Mouse (Mus musculus) granulocyte monocyte progenitor cell, adult 5-6 weeks (primary cell): Measurements from ENCODE around the gene Spata2. TPM values are rescaled to one million over a fixed set of nuclear protein-coding genes. Genes with fewer than 3 reads are reported as not detected.

Source experiments
- ATAC-seq: replicated peaks from 2 replicates; pipeline ENCODE4 v1.8.0; 2016; ENCODE audit warnings: mild to moderate bottlenecking, moderate TSS enrichment, inconsistent platforms; ENCODE audit not compliant: poor library complexity, severe bottlenecking
- total RNA-seq, 2 experiments: library from RNA; stranded (forward) in 1 of 2; stranded (reverse) in 1 of 2; fragments of 200-712, 200-1000 nt in 1 of 2; fragments of >200 nt in 1 of 2; fragmentation: Nextera tagmentation in 1 of 2; gene quantifications; 2 replicates each; pipeline ENCODE4 v1.2.3; 2014 to 2017

Gene Spata2
- total RNA-seq, 2 experiments from 2014 or later = 7.4 to 11.5 TPM

DNA sequence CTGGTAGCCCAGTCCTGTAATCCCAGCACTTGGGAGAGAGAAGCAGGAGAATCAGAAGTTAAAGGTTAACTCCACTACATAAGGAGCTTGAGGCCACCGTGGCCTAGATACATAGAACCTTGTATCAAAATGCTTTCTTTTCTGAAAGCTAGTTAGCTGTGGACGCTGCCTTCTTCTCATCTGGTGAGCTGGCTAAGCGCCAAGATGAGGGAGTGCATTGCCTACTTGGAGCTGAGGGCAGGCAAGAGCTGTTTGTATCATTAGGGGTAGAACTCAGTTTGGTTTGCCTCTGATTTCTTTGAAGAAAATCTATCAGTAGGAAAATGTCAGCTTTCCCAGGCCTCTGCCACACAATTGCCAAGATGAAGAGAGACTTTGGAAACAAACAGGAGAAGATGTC, 38.9 kb downstream of the Spata2 start:
- ATAC-seq = no peak

DNA sequence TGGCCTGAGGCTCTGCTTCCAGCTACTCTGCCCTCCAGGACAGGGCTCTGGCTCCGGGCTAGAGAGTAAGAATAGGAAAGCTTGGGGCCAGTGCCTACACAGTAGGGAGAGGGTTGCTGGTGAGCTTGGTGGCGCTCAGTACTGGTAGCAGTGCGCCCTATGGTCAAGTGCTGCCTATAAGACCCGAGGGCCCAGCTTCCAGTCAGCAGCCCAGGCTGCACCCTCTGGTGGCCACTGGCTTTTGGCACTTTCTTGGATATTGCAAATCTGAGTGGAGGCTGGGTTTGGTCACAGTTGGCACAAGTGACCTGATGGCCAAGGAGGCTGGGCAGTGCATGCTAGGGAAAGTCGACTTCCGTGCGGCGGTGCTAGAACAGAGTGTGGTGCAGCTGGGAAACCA, 42.0 kb downstream of the Spata2 start:
- ATAC-seq = no peak

DNA sequence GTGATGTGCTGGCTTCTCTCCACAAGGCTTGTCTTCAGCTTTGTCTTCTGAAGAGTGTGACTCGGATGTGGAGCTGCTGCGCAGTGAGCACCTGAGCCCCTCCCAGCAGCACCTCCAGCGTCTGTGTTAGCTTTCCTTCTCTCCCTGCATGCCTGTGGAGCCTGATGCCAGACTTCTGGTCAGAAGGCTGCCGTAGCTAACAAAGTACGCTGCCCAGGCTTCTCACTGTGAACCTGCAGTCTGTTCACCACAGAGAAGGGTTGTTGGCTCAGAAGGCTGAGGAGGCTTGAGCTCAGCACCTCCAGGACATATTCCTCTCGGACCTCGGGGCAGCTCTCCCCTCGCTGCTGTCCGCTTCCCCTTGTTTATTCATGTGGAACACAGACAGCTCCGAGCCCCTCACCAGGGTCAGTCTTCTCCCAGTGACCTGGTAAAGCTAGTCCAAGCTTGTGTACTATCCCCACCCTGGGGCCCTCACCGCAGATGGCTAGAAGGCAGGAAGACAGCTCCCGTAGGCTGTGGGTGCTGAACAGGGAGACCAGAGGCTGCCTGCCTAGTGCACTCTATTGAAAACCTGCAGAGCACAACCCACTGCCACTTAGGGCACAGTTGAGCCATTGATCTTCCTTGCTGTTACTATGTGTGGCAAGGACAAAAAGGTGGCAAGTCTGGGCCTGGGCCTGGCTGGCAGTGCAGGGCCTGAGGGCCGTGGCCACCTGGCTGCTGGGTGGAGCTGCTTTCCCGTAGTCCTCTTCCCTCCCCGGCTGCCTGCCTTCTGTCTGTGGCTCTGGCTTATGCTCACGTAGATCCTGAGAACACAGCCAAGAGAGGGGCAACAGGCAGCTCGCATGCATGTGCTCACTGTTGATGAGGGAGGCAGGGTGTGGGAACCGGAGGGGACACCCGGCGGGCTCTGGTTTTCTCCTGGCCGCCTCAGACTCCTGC, 43.1 kb downstream of the Spata2 start:
- ATAC-seq = no peak

DNA sequence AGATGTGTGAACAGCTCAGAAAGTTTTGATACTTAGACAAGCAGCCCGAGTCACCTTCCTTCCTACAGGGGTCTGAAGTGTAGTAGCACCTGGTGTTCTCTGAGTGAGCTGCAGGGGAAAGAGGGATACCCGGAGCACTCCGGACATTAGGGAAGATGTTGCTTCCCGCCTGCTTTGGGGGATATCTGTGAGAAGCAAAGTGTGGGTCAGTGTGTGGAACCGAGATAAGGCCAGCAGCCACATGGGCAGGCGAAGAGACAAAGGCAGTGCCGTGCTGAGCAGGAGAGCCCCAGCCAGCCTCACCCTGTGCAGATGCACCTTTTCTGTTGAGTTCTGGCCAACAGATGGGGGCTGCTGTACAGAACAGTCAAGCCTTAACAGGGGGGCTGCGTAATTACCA, 45.1 kb downstream of the Spata2 start:
- ATAC-seq = no peak

DNA sequence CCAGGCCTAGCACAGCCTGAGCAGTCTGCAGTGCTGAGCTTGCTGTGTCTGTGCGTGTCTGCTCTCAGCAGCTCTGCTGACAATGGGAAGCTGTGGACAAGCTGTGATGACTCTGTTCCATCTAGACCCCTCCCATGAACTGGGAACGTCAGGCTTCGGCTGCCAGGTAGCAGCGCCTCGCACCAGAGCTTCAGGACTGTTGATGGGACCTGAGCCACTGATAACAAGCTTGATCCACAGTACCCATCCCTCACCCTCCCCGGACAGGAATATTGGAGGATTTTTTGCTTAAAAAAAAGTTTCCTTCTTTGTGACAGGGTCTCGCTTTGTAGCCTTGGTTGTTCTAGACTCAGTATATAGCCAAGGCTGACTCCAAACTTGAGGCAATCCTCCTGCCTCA, 45.5 kb downstream of the Spata2 start:
- ATAC-seq = no peak

DNA sequence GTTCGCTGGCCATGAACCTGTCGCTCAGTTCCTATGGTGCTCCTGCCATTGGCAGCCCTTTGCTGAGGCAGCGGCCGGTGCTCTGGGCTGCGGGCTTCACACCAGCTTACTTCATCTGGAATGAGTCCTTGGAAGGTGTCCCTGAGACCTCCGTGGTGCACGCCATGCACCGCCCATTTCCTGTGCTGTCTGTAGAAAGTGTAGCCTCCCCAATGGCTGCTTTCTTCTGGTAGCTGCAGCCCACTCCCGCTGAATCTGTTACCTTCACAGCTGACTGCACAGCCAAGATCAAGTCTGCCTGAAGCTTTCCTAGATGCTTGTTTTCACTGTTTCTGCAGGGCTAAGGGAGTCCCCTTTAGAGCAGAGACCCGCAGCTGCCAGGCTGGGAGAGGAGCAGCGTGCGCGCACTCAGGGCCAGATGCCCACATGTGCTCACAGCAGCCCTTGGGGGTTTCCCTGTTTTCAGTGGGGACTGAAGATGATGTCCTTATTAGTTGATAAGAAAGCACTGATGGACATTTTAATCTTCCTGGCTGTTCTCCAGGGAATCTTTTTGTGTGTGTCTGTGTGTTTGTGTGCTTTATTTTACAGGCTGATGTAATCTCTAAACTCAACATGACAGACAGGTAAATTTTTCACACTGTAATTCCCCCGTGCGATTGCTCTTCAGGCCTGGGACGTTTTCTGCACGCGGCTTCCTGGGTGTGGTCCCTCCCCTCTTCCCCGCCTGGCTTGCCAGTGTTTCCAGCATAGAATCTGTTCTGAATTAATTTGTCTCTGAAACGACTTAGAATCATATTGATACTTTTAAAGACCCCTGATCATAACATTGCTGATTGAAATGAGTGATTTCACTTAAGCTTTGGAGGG, 46.5 kb downstream of the Spata2 start:
- ATAC-seq = no peak

DNA sequence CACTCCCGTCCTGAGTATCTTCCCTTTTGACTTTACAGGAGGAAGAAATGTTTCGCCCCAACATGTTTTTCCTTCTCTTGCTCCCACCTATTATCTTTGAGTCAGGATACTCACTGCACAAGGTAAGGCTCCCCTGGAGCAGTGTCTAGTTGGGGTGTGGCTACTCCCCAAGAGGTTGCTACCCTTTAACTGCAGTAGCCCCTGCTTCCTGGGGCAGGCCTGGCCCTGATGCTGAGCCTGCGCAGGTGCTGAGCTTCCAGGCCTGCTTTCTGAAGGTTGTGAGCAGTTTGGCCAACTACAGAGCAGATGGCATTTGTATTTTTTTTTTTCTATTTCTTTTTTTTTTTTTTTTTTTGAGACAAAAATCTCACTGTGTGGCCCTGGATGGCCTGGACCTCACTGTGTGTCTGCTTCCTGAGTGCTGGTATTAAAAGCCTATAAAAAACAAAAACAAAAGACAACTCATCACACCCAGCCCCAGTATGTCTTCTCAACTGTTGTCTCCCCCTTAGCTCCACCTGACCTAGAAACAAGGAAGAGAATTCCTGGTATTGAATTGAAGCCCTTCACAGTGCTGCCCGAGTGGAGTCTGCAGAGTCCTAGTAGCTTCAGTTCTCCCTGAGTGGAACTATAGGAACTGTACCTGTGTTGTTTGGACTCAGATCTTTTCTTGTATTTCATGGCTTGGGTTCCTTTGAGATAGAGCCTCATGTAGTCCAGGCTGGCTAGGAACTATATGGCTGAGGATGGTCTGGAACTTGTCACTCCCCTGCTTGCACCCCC, 49.1 kb downstream of the Spata2 start:
- ATAC-seq = no peak

DNA sequence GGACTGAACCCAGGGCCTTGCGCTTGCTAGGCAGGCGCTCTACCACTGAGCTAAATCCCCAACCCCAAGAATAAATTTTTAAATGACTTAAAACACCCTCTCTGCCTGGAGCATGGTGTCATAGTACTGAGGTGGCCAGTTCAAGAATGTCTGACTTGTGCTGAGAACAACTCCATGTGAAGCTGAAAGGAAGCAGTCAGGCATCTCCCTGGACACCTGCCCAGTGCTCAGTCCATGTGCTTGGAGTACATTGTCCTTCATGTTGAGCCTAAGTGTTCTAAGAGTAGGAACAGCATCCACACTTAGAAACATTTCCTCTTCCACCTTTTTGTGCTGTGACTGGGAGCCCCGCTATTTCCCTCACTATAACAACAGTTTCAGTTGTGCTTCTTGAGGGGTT, 53.3 kb downstream of the Spata2 start:
- ATAC-seq = no peak

DNA sequence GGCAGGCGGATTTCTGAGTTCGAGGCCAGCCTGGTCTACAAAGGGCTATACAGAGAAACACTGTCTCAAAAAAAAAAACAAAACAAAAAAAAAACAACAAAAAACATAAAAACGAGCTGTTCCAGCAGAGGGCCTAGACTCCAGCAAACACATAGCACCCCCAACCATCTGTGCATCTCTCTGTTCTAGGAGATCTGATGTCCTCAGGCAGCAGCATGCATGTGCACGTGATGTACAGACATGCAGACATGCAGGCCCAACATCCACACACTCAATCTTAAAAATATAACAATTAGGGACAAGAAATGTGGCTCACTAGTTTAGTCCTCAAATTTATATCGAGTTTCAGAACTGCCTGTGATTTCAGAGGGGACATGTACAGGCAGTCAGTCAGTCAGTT, 56.3 kb downstream of the Spata2 start:
- no peak for ATAC-seq

DNA sequence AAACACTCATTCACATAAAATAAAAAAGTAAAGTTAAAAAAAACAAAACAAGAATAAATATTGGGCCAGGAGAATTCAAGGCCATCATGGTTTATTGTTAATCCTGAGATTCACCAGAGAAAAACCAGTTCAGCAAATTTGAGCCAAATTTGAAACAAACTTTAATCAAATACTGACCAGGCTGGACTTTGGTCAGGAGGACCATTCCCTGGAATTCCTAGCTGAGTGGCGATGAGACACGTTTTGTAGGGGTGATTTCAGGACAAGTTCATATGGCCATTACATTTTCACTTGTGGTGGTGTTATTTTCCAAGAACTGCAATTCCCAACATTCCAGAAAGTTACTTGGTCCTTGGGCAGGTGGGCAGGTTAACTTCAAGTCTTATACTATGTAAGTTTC, 57.1 kb downstream of the Spata2 start:
- no peak for ATAC-seq

DNA sequence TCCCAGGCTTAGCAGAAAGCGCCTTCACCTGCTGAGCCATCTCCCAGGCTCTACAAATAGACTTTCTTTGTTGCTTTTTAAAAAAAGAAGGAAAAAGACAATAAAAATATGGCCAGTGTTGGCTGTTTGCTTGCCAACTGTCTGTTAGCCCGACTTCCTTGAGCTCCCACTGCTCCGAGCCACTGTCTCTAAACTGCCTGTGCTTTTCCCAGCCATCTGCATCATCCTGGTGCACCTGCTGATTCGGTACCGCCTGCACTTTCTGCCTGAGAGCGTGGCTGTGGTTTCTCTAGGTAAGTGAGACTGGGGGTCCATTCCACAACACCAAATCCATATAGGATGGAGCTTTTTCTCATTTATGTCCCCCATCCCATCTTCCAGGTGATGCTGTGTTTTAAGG, 58.1 kb downstream of the Spata2 start:
- ATAC-seq = no peak

DNA sequence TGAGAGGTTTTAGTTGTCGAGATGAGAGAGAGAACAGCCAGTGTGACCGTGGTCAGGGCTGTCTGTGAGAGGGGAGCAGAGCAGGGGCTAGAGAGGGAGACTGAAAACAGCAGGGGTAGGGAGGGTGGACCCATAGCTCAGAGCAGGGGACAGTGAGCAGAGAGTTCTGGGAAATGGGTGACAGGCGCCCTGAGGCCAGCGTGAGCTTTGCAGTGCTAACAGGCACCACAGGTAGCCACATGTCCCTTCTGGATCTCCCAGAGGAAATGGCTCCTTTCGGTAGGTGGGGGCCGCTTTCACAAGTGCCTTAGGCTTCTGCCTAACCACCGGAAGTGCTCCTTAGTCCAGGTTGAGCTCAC, 61.3 kb downstream of the Spata2 start:
- no peak for ATAC-seq

Other genes with a start within 250 kb of the Spata2 start
- gene B4galt5, start 143.7 kb downstream of the Spata2 start, total RNA-seq (2014; fragmentation: Nextera tagmentation) = 12.3 and 19.3 TPM in 2 replicates
- gene B4galt5, start 143.7 kb downstream of the Spata2 start, total RNA-seq (2017) = 5.0 and 13.1 TPM in 2 replicates
- 39.4 and 54.4 TPM in 2 replicates for gene Slc9a8, start 71.2 kb downstream of the Spata2 start, total RNA-seq (2014; fragmentation: Nextera tagmentation)
- 21.1 and 22.0 TPM in 2 replicates for gene Slc9a8, start 71.2 kb downstream of the Spata2 start, total RNA-seq (2017)
- gene Rnf114, start 242 bp downstream of the Spata2 start, total RNA-seq (2014; fragmentation: Nextera tagmentation) = 39.8 and 49.3 TPM in 2 replicates
- gene Rnf114, start 242 bp downstream of the Spata2 start, total RNA-seq (2017) = 24.3 and 25.7 TPM in 2 replicates
- not detected in 2 replicates for gene Snai1, start 45.3 kb upstream of the Spata2 start, total RNA-seq (2014; fragmentation: Nextera tagmentation)
- gene Snai1, start 45.3 kb upstream of the Spata2 start, total RNA-seq (2017) = not detected in 2 replicates
- gene Ube2v1, start 139.2 kb upstream of the Spata2 start, total RNA-seq (2014; fragmentation: Nextera tagmentation) = 112 and 155 TPM in 2 replicates
- 49.7 and 50.5 TPM in 2 replicates for gene Ube2v1, start 139.2 kb upstream of the Spata2 start, total RNA-seq (2017)
- gene Gm20431, start 168.6 kb upstream of the Spata2 start, total RNA-seq (2014; fragmentation: Nextera tagmentation) = 4.6 and 11.6 TPM in 2 replicates
- not detected in 2 replicates for gene Gm20431, start 168.6 kb upstream of the Spata2 start, total RNA-seq (2017)
- gene Cebpb, start 196.0 kb upstream of the Spata2 start, total RNA-seq (2014; fragmentation: Nextera tagmentation) = 11.8 and 15.7 TPM in 2 replicates
- 17.8 and 27.5 TPM in 2 replicates for gene Cebpb, start 196.0 kb upstream of the Spata2 start, total RNA-seq (2017)
- gene Tmem189, start 196.9 kb upstream of the Spata2 start, total RNA-seq (2014; fragmentation: Nextera tagmentation) = 24.7 and 28.9 TPM in 2 replicates
- gene Tmem189, start 196.9 kb upstream of the Spata2 start, total RNA-seq (2017) = 13.4 and 13.6 TPM in 2 replicates